Mouse (Mus musculus) c-Kit-negative CD71-positive TER-119-positive erythroid progenitor cells, embryonic 14.5 days (primary cell): ENCODE data around the gene Dnajb5.
A peak's percentile ranks its signal among the peaks of the same experiment; 100 is the strongest.

Source experiments
- DNase-seq: peaks from one replicate; pipeline ENCODE4 v3.0.0-alpha.2; 2013; ENCODE audit warnings: low read depth, low spot score

Gene Dnajb5

DNA sequence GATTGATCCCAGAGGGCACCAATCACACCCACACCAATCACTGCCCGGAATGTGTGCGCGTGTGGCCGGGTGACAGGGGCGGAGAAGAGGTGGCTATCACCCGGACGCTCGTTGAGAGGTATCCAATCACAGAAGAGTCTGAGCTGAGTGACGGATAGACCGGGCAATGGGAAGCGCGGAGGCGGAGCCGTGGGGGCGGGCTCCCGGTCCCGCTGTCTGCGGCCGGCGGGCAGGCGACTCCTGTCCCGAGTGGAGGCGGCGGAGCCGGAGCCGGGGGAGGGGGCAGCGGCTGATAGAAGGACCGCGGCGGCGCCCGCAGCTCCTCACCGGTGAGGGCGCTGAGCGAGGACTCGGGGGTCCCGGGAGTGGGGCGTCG is at the start of gene Dnajb5:
TSS of gene Dnajb5 (plus strand) at position 139 of the 376 bp plus-strand sequence.
- peak; percentile 27 for DNase-seq

DNA sequence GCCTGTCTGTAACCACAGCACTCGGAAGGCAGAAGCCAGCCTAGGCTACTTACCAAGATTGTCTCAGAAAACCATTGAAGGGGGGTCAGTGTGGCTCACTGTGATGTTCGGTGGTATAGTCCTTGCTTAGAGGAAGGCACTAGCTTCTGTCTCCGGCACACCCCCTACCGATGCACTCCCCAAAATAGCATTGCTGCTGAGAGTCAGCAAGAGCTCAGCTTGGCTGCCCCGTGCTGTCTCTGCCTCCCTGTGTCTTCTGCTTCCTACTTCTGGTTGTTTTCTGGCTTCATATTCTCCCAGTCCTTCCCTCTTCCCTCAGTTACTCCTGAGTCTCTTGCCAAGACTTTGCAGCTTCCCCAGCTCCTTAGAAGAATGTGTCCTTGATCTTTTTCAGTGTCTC is 48.7 kb upstream of the Dnajb5 start:
- DNase-seq: no peak

DNA sequence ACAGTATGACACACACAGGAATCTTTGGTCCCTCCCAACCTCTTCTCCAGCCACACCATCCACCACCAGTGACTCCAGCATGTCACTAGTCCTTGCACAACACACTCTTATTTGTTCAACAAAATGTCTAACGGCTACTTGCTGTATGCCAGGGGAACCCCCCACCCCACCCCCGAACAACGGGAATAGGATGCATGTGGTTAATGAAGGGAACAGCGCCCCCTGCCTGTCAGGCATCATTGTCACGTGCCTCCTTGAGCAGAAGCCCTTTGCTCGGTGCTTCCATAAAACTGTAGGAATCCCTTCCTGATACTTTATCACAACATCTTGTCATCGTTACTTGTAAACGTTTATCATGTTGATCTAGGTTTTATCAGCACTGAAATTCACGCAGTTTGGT is 47.4 kb upstream of the Dnajb5 start:
- no peak for DNase-seq

DNA sequence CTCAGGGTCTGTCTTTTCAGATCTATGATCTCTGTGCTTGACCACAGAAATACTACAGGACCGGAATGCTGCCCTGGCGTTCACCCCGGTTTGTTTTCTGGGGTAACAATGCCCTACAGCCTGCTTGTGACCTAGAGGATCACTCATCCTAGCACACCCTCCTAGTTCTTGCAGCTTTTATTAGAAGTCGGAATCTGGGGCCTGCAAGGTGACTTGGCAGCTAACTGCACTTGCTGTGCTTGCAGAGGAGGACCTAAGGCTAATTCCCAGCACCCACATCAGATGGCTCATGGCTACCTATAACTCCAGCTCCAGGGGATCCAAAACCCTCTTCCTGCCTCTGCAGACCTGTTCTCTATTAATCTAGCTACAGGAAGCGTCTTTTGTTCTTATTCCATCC is 46.9 kb upstream of the Dnajb5 start:
- DNase-seq: no peak

DNA sequence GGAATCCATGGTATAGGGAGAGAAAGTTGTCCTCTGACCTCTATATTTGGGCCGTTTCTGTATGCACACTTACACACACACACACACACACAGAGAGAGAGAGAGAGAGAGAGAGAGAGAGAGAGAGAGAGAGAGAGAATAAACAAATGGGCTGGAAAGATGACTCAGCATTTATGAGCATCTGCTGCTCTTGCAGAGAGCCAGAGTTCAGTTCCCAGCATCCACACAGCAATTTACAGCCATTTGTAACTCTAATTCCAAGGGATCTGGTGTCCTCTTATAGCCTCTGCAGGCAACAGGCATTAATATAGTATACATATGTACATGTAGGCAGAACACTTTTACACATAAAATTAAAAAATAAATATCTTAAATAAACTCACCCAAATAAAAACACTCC is 45.7 kb upstream of the Dnajb5 start:
- DNase-seq: no peak

DNA sequence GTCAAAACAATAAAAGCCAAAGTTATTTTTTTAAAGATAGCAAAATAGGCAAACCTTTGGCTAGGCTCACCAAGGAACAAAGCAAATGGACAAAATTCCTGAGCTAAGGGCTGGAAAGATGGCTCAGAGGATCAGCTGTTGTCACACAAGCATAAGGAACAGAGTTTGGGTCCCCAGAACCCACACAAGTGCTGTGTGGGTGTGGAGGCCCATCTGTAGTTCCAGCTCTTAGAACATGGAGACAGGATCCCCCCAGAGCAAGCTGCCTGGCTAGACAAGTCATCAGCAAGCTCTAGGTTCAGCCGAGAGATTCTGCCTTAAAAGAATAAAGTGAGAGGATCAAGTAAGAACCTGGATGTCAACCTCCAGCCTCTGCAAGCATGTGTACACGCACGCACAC is 45.1 kb upstream of the Dnajb5 start:
- no peak for DNase-seq

DNA sequence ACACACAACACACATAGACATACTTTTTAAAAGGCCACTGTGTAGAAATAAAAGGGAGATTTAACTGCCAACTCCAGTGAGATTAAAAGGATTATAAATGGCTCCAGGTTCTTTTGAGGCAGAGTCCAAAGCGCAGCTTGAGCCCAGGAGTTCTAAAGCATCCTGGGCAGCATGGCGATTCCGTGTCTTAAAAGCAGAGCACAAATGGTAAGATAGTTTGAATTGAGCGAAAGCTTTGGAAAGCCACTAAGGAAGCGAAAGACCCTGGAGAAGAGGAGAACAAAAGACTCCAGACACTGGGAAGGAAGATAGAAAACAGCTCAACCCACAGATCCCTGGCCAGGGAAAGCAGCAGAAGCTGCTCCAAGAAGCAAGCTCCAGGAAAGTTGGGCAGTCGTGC is 44.6 kb upstream of the Dnajb5 start:
- no peak for DNase-seq

DNA sequence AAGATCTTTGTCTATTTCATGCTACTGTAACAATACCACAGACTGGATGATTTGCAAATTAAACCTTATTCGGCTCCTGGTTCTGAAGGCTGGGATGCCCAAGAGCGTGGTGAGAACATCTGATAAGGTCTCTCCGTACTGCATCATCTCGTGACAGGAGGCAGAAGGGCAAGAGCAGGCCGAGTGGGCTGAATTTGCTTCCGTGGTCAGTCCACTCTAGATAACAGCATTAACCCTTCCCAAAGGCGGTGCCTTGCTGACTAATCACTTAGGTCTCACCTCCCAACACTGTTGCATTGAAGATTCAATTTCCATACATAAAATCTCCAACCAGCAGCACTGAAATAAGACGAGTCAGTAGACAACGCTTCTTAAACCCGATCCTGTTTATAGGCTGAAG is 36.2 kb upstream of the Dnajb5 start:
- DNase-seq: no peak

DNA sequence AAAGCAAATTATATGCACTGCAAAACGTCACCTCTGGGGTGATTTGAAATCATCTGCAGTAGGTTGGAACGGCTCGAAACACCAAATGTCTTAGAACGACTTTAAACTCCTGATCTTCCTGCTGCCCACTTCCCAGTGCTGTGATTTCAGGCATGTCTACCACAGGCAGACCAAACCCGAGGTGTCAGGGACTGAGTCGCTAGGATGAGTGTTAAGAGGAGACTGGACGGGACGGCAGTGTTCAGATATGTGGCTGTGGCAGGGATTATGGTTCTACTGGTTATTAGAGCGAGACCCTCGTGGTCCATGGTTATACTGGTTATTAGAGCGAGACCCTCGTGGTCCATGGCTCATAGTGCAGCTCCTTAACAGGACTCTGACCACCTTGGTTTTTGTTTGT is 34.3 kb upstream of the Dnajb5 start:
- DNase-seq: no peak

DNA sequence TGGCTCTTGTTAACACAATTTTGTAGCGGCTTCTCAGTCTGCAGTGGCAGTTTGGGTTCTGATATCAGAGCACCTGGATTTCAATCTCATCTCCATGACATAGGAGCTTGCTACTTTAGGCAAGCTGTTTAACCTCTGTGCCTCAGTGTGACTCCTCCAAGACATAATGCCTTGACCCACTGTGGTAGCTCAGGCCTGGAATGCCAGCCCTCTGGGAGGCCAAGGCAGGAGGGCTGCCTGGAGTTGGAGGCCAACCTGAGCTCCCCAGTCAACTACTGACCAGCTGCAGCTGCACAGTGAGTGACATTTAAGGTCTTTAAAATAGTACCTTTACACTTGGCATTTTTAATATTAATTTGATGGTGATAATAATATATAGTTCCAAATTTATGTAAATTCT is 33.6 kb upstream of the Dnajb5 start:
- DNase-seq: no peak

DNA sequence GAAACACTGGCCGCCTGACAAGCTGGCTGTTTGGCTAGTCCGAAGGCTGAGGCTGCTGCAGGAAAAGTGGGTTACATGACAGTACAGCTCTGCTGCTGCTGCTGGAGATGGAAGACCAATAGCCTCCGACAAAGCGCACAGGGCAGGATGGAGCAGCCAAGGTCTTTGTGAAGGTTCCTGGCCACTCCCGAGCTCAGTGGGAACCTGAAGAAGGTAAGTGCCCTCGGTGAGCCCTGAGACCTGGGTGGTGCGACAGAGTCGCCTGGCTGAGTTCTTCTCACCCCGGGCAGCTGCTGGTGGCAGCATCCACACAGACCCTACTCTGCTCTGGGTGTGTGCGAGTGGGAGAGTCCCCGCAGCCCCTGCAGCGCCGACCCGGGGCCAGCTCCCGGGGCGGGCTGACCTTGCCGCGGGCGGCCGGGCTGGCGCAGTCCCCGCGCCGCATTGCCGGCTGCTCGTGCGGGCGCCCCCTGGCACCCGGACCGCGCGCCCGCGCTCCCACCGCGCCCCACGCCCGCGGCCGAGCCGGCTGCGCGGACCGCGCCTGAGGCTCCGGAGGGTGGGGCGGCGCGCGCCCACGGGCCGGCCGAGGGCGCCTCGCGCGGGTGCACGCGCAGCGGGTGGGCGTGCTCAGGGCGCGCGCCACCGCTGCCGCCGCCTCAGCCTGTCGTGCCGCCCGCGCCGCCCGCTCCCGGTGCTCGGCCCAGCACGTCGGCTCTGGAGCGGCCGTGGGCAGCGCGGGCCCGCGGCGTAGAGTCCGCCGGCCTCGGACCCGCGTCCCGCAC is 32.8 kb upstream of the Dnajb5 start, which contains the start of gene Phf24:
TSS of gene Phf24 (plus strand) at position 44 of the 785 bp plus-strand sequence.
- no peak for DNase-seq

DNA sequence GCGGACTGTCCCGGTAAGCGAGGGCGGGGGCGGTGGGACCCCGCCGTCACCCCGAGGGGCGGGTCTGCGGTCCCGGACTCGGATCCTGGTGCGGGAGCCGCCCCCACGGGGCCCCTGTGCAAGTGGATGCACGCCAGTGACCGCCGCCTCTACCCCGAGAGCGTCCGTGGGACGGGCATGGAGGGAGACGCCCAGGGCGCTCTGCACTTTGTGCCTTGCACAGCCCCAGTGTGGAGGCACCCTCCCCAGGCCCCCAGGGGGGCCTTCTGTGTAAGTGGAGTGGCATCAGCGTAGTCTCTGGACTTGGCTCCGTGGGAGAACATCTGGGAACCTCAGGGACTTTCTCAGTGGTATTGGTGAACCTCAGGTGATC is 32.2 kb upstream of the Dnajb5 start:
- no peak for DNase-seq

DNA sequence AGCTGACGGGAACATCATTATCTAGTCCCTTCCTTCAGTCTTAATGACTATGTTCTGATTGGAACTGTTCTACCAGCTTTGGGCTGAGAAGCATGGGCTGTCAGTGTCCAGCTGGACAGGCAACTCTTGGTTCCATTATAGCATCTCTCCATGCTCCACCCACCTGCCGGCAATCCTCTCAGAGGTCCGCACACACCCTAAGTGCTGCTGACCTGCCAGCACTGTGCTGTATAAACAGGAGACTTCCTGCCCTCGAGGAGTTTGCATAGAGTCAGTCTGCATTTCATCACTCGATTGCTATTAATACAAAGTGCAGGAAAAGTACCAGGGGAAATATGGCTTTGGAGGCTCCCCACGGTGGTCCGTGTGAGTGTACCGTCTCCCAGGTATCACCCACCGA is 28.9 kb upstream of the Dnajb5 start:
- no peak for DNase-seq

DNA sequence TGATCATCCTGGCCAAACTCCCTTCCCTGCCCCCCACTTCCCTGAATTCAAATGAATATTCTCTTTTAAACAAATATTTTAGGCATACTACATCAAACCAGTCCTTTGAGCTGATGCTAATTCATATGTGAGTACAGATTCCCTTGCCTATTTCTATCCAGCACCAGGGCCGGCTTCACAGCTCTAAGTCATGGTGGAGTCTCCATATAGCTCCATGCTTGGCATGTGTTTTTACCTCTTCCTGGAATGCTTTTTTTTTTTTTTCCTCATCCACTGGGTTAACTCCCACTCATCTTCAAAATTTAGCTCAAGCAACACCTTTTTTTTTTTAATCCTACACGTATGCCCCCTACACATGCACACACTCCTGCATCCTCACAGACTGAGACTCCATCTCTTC is 28.1 kb upstream of the Dnajb5 start:
- no peak for DNase-seq

DNA sequence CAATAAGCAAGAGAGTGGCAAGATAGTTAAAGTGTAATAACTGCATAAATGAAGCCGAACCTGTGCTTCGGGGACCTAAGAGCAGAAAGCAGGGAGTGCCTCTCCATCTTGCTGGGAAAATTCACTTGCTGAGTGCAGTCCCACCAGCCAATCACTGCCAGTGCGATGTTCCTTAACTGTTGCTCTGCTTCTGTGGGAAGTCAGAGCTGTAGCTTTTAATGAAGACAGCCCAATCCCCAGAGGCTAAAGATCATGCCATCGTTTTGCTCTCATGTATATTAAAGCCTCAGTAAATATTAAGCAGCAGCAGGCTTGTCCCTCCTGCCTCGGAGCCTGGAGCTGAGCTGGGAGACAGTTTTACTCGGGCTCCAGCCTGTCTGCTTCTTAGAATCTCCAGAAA is 27.6 kb upstream of the Dnajb5 start:
- no peak for DNase-seq

DNA sequence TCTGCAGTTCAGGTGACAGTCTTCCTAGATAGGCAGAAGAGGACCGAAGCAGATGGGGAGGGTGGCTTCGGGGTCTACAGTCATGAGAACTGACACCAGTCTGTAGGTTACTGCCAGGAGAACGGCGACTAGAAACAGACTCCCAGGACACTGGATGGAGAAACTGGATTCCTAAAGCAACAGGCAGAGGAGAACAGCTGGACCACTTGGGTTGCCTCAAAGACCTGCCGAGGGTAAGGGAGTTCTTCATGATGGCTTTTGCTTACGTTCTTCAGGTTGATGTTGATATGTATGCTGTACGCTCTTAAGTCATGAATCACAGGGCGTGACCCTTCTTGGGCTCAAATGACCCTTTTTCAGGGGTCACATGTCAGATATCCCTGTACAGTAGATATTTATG is 27.2 kb upstream of the Dnajb5 start:
- DNase-seq: no peak

DNA sequence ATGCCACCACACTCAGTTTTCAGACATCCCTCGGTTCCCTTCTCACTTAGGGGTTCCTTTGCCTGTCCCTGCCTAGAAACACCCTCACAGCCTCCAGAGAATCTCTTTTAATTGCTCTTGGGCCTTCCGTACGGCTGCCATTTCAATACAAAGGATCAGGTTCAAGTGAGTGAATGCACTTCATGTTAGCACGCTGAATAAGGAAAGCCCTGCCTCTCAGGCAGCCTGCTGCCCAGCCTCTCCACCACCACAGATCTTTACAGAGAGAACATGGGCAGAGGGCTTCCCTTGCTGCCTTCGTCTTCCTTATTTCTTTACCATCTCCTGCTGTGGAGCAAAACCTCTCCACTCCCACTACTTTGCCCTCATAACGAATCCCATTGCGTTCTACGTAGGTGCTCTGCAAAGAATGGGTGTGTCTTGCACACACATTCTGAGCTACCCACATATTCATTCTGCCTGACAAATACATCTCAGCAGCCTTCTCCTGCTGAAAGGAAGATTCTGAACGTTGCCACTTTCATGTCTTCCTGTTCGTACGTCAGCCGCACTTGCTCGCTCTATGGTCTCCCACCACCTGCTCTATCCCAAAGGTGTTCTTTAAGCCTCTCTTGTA is 25.4 kb upstream of the Dnajb5 start:
- no peak for DNase-seq

DNA sequence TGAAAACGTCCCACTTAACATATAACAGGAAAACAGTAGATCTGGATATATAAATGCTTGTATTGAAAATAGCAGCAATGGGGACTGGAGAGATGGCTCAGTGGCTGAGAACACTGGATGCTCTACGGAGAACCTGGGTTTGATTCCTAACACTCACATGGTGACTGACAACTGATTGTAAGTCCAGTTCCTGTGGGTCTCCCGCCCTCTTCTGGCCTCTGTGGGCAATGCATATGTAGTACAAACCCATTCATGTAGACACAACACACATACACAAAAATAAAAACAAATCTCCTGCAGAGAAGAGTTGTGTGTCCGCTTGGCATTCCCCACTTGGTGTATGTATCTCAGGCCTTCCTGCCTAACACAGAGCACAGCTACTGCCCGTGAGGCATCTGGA is 21.4 kb upstream of the Dnajb5 start:
- no peak for DNase-seq

DNA sequence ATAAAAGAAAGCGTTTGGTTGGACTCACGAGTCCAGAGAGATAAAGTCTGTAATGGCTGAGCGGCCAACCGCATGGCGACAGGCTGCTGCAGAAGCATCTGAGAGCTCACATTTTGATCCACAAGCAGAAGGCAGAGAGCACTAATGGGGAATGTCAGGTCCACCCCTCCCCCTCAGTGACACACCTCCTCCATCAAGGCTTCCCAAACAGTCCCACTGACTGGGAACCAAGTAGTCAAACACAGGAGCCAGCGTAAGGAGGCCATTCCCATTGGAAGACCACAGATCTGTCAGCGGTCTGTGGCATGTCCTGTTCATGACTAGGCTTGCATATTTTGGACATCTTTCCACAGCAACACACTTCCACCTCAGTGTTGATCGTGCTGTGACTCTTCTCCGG is 20.7 kb upstream of the Dnajb5 start:
- DNase-seq: no peak

DNA sequence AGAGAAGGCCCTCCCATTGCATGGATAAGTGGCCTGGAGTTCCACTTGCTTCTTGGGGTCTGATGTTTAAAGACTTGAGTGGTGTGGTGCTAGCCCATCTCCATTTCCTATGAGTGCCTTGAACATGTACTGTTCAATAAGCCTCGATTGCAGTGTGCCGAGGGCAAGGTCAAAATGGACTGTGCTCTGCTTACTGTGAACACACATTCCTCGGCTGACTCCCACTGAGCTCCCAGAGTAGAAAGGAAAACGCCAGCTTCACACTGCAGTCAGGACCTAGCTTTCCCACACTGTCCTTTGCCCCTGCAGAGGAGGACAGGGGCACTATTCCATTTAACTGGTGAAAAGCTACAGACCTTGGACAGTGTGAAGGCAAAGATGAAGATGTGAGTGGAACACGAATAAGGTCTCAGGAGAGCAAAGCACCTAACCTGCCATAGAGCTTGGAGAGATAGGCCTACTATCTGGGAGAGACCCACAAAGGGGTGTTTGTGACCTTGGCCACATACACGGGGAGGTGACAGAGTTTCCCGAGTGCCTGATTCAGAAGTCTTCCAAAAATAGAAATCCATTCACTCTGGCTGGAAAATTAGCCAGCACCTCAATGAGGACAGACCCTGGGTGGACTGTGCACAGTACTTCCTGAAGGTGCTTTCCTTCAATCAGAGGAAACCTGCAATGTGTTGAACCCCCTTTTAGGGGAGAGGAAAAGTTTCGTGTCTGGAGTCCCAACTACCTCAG is 17.2 kb upstream of the Dnajb5 start:
- DNase-seq: no peak

DNA sequence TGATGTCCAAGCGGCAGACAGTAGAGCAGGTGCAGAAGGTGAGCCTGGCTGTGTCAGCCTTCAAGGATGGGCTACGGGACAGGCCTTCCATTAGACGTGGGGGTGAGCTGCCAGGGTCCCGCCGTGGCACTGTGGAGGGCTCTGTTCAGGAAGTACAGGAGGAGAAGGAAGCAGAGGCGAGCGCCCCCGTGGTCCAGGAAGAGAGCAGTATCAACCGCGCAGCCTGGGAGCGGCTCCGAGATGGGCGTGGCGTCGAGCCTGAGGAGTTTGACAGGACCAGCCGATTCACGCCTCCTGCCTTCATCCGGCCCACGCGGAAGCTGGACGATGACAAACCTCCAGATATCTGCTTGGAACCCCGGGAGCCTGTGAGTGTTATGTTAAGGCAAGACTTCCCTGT is 16.0 kb upstream of the Dnajb5 start:
- DNase-seq: no peak

DNA sequence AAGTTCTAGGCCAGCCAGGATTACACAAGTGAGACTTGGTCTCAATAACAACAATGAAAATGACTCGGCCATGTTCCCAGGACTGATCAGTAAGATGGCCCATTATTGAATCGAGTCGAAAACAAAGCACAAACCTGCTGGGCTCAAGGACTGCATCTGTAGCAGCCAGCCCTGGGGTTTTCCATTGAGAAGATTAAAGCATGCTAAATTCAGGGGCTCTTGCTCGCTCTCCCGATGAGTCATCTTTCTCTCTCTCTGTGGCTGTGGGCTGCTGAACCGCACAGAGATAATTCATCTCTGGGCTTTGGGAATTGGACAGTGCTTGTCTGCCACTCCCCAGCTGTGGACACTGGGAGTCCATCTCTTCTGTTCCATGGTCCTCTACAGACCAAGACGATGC is 8.2 kb upstream of the Dnajb5 start:
- DNase-seq: no peak

DNA sequence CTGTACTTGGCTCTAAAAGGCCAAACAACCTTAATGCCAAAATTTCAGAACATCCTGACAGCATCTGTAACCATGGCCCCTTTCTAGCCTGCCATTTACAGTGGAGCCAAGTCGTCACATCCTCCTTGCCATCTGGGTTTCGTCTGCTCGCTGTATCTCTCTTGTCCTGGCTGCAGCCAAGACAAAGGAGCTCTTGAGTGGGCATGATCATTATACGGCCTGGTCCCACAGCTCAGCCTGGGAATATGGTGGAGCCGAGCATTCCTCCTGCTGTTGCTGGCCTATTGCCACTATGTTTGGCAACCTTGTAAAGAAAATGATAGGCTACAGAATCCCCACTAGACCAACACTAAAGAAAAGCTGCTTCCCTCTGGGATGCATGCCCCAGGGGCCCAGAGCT is 6.3 kb upstream of the Dnajb5 start:
- DNase-seq: no peak
